Mouse (Mus musculus): ENCODE data around the gene Mtr. TPM values are rescaled to one million over a fixed set of nuclear protein-coding genes. Genes with fewer than 3 reads are reported as not detected.

The Mtr gene
- polyA plus RNA-seq, 1 experiment from 2014 or later = 7.6 TPM

- Histone ChIP-seq H3K9ac (ENCODE audit: low read depth, low read length) (no peak overlapping the region), H3K27ac (ENCODE audit: low read length) (no peak overlapping the region), H3K4me2 (ENCODE audit: low read depth, low read length) (no peak overlapping the region), H3K27me3 (ENCODE audit: control insufficient read depth, insufficient read depth, low read depth, low read length) (no peaks in the 10 kb centered on the region), H3K4me1 (ENCODE audit: control insufficient read depth, low read depth, low read length) (no peaks in the 10 kb centered on the region), H3K36me3 (ENCODE audit: control insufficient read depth, insufficient read depth) (peaks cover 6% of the 10 kb centered on the region), H3K4me3 (ENCODE audit: low read depth, low read length) (no peak overlapping the region), H3K9me3 (replicated peaks; ENCODE audit: control insufficient read depth, low read length) (no peaks in the 10 kb centered on the region)
- 82% methylated on average over 11 of the region's 11 CpGs for WGBS (ENCODE audit: insufficient replicate concordance)
- ATAC-seq (ENCODE audit: low read depth) = no peak
Measured at GRCm38 (mm10) chr13:12188804-12189203, 69.1 kb downstream of the Mtr start.

GRCm38 (mm10) chr13:12179481-12179880, 78.4 kb downstream of the Mtr start:
- H3K4me1 ChIP-seq (ENCODE audit: control insufficient read depth, low read depth, low read length) = no peaks in the 10 kb centered on the region
- 68% methylated on average over 8 of the region's 8 CpGs for WGBS (ENCODE audit: insufficient replicate concordance)
- no peak for ATAC-seq (ENCODE audit: low read depth)

GRCm38 (mm10) chr13:12176761-12177160, 81.2 kb downstream of the Mtr start:
- H3K4me3 ChIP-seq (ENCODE audit: low read depth, low read length) = no peak overlapping the region
- H3K27me3 ChIP-seq (ENCODE audit: control insufficient read depth, insufficient read depth, low read depth, low read length) = no peaks in the 10 kb centered on the region
- WGBS (ENCODE audit: insufficient replicate concordance) = 30% methylated on average over 3 of the region's 3 CpGs
- H3K36me3 ChIP-seq (ENCODE audit: control insufficient read depth, insufficient read depth) = no peaks in the 10 kb centered on the region
- H3K4me2 ChIP-seq (ENCODE audit: low read depth, low read length) = no peak overlapping the region
- ATAC-seq (ENCODE audit: low read depth) = no peak
- no peak overlapping the region for H3K9ac ChIP-seq (ENCODE audit: low read depth, low read length)
- no peak overlapping the region for H3K27ac ChIP-seq (ENCODE audit: low read length)
- H3K4me1 ChIP-seq (ENCODE audit: control insufficient read depth, low read depth, low read length) = no peaks in the 10 kb centered on the region
- no peaks in the 10 kb centered on the region for H3K9me3 ChIP-seq (replicated peaks; ENCODE audit: control insufficient read depth, low read length)

More at GRCm38 (mm10) chr13:12179481-12179880, 78.4 kb downstream of the Mtr start:
- Histone ChIP-seq H3K27ac (ENCODE audit: low read length) (no peak overlapping the region), H3K27me3 (ENCODE audit: control insufficient read depth, insufficient read depth, low read depth, low read length) (no peaks in the 10 kb centered on the region), H3K36me3 (ENCODE audit: control insufficient read depth, insufficient read depth) (no peaks in the 10 kb centered on the region), H3K9ac (ENCODE audit: low read depth, low read length) (no peak overlapping the region), H3K4me2 (ENCODE audit: low read depth, low read length) (no peak overlapping the region), H3K9me3 (replicated peaks; ENCODE audit: control insufficient read depth, low read length) (no peaks in the 10 kb centered on the region), H3K4me3 (ENCODE audit: low read depth, low read length) (no peak overlapping the region)

- no peak for ATAC-seq (ENCODE audit: low read depth)
- no peaks in the 10 kb centered on the region for H3K36me3 ChIP-seq (ENCODE audit: control insufficient read depth, insufficient read depth)
- 39% methylated on average over 16 of the region's 16 CpGs for WGBS (ENCODE audit: insufficient replicate concordance)
- H3K4me3 ChIP-seq (ENCODE audit: low read depth, low read length) = no peak overlapping the region
- H3K9me3 ChIP-seq (replicated peaks; ENCODE audit: control insufficient read depth, low read length) = no peaks in the 10 kb centered on the region
- H3K27me3 ChIP-seq (ENCODE audit: control insufficient read depth, insufficient read depth, low read depth, low read length) = no peaks in the 10 kb centered on the region
- no peak overlapping the region for H3K27ac ChIP-seq (ENCODE audit: low read length)
- no peaks in the 10 kb centered on the region for H3K4me1 ChIP-seq (ENCODE audit: control insufficient read depth, low read depth, low read length)
- H3K4me2 ChIP-seq (ENCODE audit: low read depth, low read length) = no peak overlapping the region
- H3K9ac ChIP-seq (ENCODE audit: low read depth, low read length) = no peak overlapping the region
Measured at GRCm38 (mm10) chr13:12175988-12176736, 81.8 kb downstream of the Mtr start.

GRCm38 (mm10) chr13:12167276-12167675, 90.6 kb downstream of the Mtr start:
- Histone ChIP-seq H3K9me3 (replicated peaks; ENCODE audit: control insufficient read depth, low read length) (no peaks in the 10 kb centered on the region), H3K27ac (ENCODE audit: low read length) (no peak overlapping the region), H3K27me3 (ENCODE audit: control insufficient read depth, insufficient read depth, low read depth, low read length) (no peaks in the 10 kb centered on the region), H3K4me2 (ENCODE audit: low read depth, low read length) (no peak overlapping the region), H3K4me3 (ENCODE audit: low read depth, low read length) (no peak overlapping the region), H3K9ac (ENCODE audit: low read depth, low read length) (no peak overlapping the region), H3K4me1 (ENCODE audit: control insufficient read depth, low read depth, low read length) (no peaks in the 10 kb centered on the region), H3K36me3 (ENCODE audit: control insufficient read depth, insufficient read depth) (no peaks in the 10 kb centered on the region)
- ATAC-seq (ENCODE audit: low read depth) = no peak
- WGBS (ENCODE audit: insufficient replicate concordance) = 58% methylated on average over 9 of the region's 9 CpGs

GRCm38 (mm10) chr13:12166386-12166785, 91.5 kb downstream of the Mtr start:
- Histone ChIP-seq H3K36me3 (ENCODE audit: control insufficient read depth, insufficient read depth) (no peaks in the 10 kb centered on the region), H3K4me3 (ENCODE audit: low read depth, low read length) (no peak overlapping the region), H3K27me3 (ENCODE audit: control insufficient read depth, insufficient read depth, low read depth, low read length) (no peaks in the 10 kb centered on the region), H3K4me2 (ENCODE audit: low read depth, low read length) (no peak overlapping the region), H3K27ac (ENCODE audit: low read length) (no peak overlapping the region), H3K4me1 (ENCODE audit: control insufficient read depth, low read depth, low read length) (no peaks in the 10 kb centered on the region), H3K9ac (ENCODE audit: low read depth, low read length) (no peak overlapping the region), H3K9me3 (replicated peaks; ENCODE audit: control insufficient read depth, low read length) (no peaks in the 10 kb centered on the region)
- ATAC-seq (ENCODE audit: low read depth) = no peak
- WGBS (ENCODE audit: insufficient replicate concordance) = 36% methylated on average over 6 of the region's 6 CpGs

GRCm38 (mm10) chr13:12165461-12166058, 92.4 kb downstream of the Mtr start:
- Histone ChIP-seq H3K4me1 (ENCODE audit: control insufficient read depth, low read depth, low read length) (no peaks in the 10 kb centered on the region), H3K27ac (ENCODE audit: low read length) (no peak overlapping the region), H3K9ac (ENCODE audit: low read depth, low read length) (no peak overlapping the region), H3K4me3 (ENCODE audit: low read depth, low read length) (no peak overlapping the region), H3K4me2 (ENCODE audit: low read depth, low read length) (no peak overlapping the region), H3K36me3 (ENCODE audit: control insufficient read depth, insufficient read depth) (no peaks in the 10 kb centered on the region), H3K9me3 (replicated peaks; ENCODE audit: control insufficient read depth, low read length) (no peaks in the 10 kb centered on the region), H3K27me3 (ENCODE audit: control insufficient read depth, insufficient read depth, low read depth, low read length) (no peaks in the 10 kb centered on the region)
- WGBS (ENCODE audit: insufficient replicate concordance) = 58% methylated on average over 8 of the region's 8 CpGs
- no peak for ATAC-seq (ENCODE audit: low read depth)

GRCm38 (mm10) chr13:12162457-12162856, 95.5 kb downstream of the Mtr start:
- Histone ChIP-seq H3K4me1 (ENCODE audit: control insufficient read depth, low read depth, low read length) (no peaks in the 10 kb centered on the region), H3K36me3 (ENCODE audit: control insufficient read depth, insufficient read depth) (no peaks in the 10 kb centered on the region), H3K27ac (ENCODE audit: low read length) (no peak overlapping the region), H3K9ac (ENCODE audit: low read depth, low read length) (no peak overlapping the region), H3K4me3 (ENCODE audit: low read depth, low read length) (no peak overlapping the region), H3K27me3 (ENCODE audit: control insufficient read depth, insufficient read depth, low read depth, low read length) (no peaks in the 10 kb centered on the region), H3K9me3 (replicated peaks; ENCODE audit: control insufficient read depth, low read length) (no peaks in the 10 kb centered on the region), H3K4me2 (ENCODE audit: low read depth, low read length) (no peak overlapping the region)
- ATAC-seq (ENCODE audit: low read depth) = no peak
- WGBS (ENCODE audit: insufficient replicate concordance) = 63% methylated on average over 4 of the region's 4 CpGs

- Histone ChIP-seq H3K9me3 (replicated peaks; ENCODE audit: control insufficient read depth, low read length) (no peaks in the 10 kb centered on the region), H3K9ac (ENCODE audit: low read depth, low read length) (no peak overlapping the region), H3K4me2 (ENCODE audit: low read depth, low read length) (no peak overlapping the region), H3K27me3 (ENCODE audit: control insufficient read depth, insufficient read depth, low read depth, low read length) (no peaks in the 10 kb centered on the region), H3K4me3 (ENCODE audit: low read depth, low read length) (no peak overlapping the region), H3K4me1 (ENCODE audit: control insufficient read depth, low read depth, low read length) (no peaks in the 10 kb centered on the region), H3K36me3 (ENCODE audit: control insufficient read depth, insufficient read depth) (no peaks in the 10 kb centered on the region), H3K27ac (ENCODE audit: low read length) (no peak overlapping the region)
- WGBS (ENCODE audit: insufficient replicate concordance) = 71% methylated on average over 3 of the region's 3 CpGs
- no peak for ATAC-seq (ENCODE audit: low read depth)
Measured at GRCm38 (mm10) chr13:12160121-12160475, 97.8 kb downstream of the Mtr start.
